Mouse (Mus musculus) forebrain, embryonic 14.5 days (tissue): ENCODE data around the gene 1110017D15Rik. TPM values are rescaled to one million over a fixed set of nuclear protein-coding genes. Genes with fewer than 3 reads are reported as not detected.
A peak's percentile ranks its signal among the peaks of the same experiment; 100 is the strongest.

ENCODE experiments used
- ATAC-seq: fragments of 200-750 bp; cut with Nextera tagmentation; 2 replicates; pipeline ENCODE4 v1.8.0; 2017; ENCODE audit warnings: mild to moderate bottlenecking, moderate library complexity
- DNase-seq: peaks from one replicate; pipeline ENCODE4 v3.0.0-alpha.2; 2015; ENCODE audit warnings: low spot score
- H3K27ac ChIP-seq: fragments of 300-500 bp; sonication (generic); 2 replicates; pipeline ENCODE4 v1.5.1; 2014; ENCODE audit warnings: low read depth, mild to moderate bottlenecking, control low read depth, low read length, moderate library complexity
- H3K27me3 ChIP-seq: fragments of 300-500 bp; sonication (generic); replicated peaks from 2 replicates; pipeline ENCODE4 v1.6.1; 2014; ENCODE audit warnings: low read length, control low read depth, mixed read lengths; ENCODE audit not compliant: control insufficient read depth, insufficient read depth
- H3K36me3 ChIP-seq: fragments of 300-500 bp; sonication (generic); 2 replicates; pipeline ENCODE4 v1.6.1; 2014; ENCODE audit warnings: low read length, control low read depth; ENCODE audit not compliant: control insufficient read depth, insufficient read depth
- H3K4me1 ChIP-seq: fragments of 300-500 bp; sonication (generic); 2 replicates; pipeline ENCODE4 v1.6.1; 2014; ENCODE audit warnings: antibody characterized with exemption, low read length, control low read depth; ENCODE audit not compliant: control insufficient read depth, insufficient read depth
- H3K4me2 ChIP-seq: fragments of 300-500 bp; sonication (generic); 2 replicates; pipeline ENCODE4 v1.6.1; 2014; ENCODE audit warnings: mild to moderate bottlenecking, control low read depth, low read length
- H3K4me3 ChIP-seq: fragments of 300-500 bp; sonication (generic); 2 replicates; pipeline ENCODE4 v1.5.1; 2014; ENCODE audit warnings: low read depth, low read length, control low read depth
- H3K9ac ChIP-seq: fragments of 300-500 bp; sonication (generic); 2 replicates; pipeline ENCODE4 v1.6.1; 2014; ENCODE audit warnings: mild to moderate bottlenecking, low read length, control low read depth, moderate library complexity
- H3K9me3 ChIP-seq: fragments of 300-500 bp; sonication (generic); replicated peaks from 2 replicates; pipeline ENCODE4 v1.6.1; 2016; ENCODE audit warnings: low read length, control low read depth, mixed read lengths; ENCODE audit not compliant: control insufficient read depth
- WGBS: fragments of 180-500 bp; shearing (Covaris S2); extraction: QIAGEN DNeasy Blood & Tissue Kit; methylation state at CpG from one replicate; pipeline ENCODE4 v1.1.7; 2014; 5-methylcytosine and 5-hydroxymethylcytosine counted together
- polyA plus RNA-seq: library from polyadenylated mRNA; unstranded; fragments of >200 nt; fragmentation: Nextera tagmentation; extraction: Ambion mirVana; gene quantifications from 2 replicates; pipeline ENCODE4 v1.2.1, GENCODE M21; 2014

The 1110017D15Rik gene
- polyA plus RNA-seq, 1 experiment from 2014 or later, result 11.1 TPM

DNA sequence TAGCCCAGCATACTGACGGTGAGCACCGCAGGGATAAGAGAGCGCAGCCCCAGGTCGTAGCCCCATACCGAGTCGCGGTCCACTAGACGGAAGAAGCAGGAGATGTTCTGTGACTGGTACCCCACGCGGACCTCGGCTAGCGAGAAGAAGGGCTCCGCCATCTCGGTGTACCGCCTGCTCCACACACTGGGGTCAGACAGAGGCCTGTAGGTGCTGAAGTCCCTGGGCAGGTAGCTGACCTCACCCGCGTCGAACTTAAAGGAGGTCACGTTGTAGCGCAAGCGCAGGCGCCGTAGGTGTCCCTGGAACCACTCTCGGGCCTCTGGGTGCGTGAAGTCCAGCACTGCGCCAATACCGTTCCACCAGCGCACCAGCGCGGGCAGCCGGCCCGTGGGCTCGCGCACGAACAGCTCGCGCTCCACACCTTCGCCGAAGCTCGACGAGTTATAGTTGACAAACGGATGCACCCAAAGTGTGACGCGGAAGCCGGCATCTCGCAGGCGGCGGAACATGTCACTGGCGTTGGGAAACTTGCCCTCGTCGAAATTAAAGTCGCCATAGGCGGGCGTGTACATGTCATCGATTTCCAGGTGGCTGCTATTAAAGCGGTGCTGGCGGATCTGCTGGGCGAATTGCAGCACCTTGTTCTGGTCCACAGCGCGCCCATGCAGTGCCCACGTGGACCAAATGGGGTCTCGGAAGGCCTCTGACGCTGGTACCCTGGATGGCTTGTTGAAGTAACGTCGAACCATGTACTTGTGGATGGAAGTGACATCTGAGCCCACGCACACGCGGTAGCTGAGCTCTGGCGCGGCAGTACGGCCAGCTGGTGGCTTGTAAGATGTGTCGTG lies 18.9 kb downstream of the 1110017D15Rik start:
- Histone ChIP-seq H3K4me1 (peaks cover 21% of the 10 kb centered on the region), H3K27me3 (peaks cover 44% of the 10 kb centered on the region), H3K9me3 (no peaks in the 10 kb centered on the region), H3K4me2 (peak overlapping the region; percentile 51), H3K4me3 (peak overlapping the region; percentile 26), H3K9ac (peak overlapping the region; percentile 35; the same call in 1 of the 2 replicates), H3K36me3 (no peaks in the 10 kb centered on the region), H3K27ac (no peak overlapping the region)
- DNase-seq (no peak), ATAC-seq (no peak)
- 11% methylated on average over 72 of the region's 72 CpGs for WGBS

DNA sequence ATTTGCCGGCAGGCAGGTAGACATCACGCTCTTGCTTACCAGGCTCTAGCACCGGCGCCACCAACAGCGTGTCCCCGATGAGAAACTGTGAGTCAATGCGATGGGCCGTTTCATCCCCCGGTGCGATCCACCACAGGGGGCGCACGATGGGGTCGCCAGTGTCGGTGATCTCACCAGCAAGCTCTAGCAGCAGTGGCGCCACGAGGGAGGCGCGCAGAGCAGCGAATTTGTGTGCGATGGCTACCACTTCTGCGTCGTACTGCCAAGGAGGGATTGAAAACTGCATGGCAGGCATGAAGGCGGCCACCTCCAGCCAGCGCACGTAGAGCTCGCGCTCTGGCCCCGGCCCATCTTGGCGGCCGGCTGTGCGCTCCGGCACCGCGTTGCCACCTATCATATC lies 19.6 kb downstream of the 1110017D15Rik start:
- peak overlapping the region; percentile 26 for H3K4me3 ChIP-seq
- no peaks in the 10 kb centered on the region for H3K36me3 ChIP-seq
- peaks cover 18% of the 10 kb centered on the region for H3K4me1 ChIP-seq
- H3K4me2 ChIP-seq, result peak overlapping the region; percentile 51
- peak overlapping the region; percentile 35; the same call in 1 of the 2 replicates for H3K9ac ChIP-seq
- peaks cover 44% of the 10 kb centered on the region for H3K27me3 ChIP-seq
- H3K9me3 ChIP-seq, result no peaks in the 10 kb centered on the region
- H3K27ac ChIP-seq, result no peak overlapping the region
- ATAC-seq, result peak; percentile 21
- 5% methylated on average over 34 of the region's 34 CpGs for WGBS
- DNase-seq, result peak; percentile 65

DNA sequence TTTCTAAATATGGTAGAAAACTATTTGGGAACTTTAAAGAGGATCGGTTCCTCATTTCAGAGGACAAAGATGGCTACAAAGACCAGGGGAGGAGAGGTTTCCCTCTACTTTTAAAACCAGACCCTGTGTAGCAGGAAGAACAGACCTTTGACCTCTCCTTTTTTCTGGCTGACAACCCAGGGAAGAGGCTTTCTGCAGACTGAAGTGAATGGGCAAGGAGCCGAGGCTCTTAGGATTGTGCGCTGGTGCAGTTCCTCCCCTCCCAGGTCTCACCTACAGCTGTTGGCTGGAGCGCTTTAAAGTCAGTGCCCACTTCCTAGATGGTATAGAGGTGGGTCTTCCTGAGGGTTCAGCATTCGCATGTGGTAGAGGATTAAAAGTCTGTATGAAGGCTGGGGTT lies 20.1 kb downstream of the 1110017D15Rik start:
- Histone ChIP-seq H3K36me3 (no peaks in the 10 kb centered on the region), H3K9me3 (no peaks in the 10 kb centered on the region), H3K9ac (no peak overlapping the region), H3K4me2 (peak overlapping the region; percentile 51; the same call in 1 of the 2 replicates), H3K27ac (no peak overlapping the region), H3K27me3 (peaks cover 44% of the 10 kb centered on the region), H3K4me3 (no peak overlapping the region), H3K4me1 (peaks cover 13% of the 10 kb centered on the region)
- DNase-seq, result no peak
- ATAC-seq, result no peak
- WGBS, result 59% methylated on average over 5 of the region's 5 CpGs

DNA sequence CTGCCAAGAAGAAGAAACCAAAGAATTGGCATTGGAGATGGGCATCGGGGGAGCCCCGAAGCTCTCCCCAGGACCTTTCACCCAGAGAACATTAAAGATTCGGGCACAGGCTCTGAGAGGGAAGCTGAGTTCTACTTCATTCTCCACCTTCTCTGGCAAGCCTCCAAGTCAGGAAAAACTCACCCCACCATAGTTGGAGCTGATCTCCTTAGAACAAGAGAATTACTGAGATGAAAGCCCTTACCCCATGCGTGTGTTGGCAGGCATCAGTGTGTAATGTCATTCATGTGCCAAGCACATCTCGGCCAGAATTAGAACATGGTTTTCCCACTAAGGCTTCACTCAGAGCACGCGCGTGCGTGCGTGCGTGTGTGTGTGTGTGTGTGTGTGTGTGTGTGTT lies 21.3 kb downstream of the 1110017D15Rik start:
- DNase-seq (peak; percentile 81), ATAC-seq (peak; percentile 75)
- Histone ChIP-seq H3K4me1 (peaks cover 13% of the 10 kb centered on the region), H3K9me3 (no peaks in the 10 kb centered on the region), H3K36me3 (no peaks in the 10 kb centered on the region), H3K4me2 (no peak overlapping the region), H3K4me3 (no peak overlapping the region), H3K9ac (no peak overlapping the region), H3K27ac (no peak overlapping the region), H3K27me3 (peaks cover 39% of the 10 kb centered on the region)
- 37% methylated on average over 11 of the region's 11 CpGs for WGBS

DNA sequence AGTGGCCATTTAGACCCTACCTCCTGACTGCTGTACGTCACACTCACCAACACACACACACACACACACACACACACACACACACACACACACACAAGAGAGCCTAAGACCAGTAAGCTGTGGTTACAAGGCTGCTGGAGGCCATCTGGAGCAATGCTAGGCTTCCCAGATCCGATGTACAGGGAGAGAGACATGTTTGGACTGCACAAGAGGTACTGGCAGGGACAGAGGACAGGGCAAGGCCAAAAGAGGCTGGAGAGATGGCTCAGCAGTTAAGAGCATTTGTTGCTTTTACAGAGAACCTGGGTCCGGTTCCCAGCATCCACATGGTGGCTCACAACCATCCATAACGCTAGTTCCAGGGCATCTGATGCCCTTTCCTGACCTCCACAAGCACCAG lies 22.1 kb downstream of the 1110017D15Rik start:
- ATAC-seq, result no peak

DNA sequence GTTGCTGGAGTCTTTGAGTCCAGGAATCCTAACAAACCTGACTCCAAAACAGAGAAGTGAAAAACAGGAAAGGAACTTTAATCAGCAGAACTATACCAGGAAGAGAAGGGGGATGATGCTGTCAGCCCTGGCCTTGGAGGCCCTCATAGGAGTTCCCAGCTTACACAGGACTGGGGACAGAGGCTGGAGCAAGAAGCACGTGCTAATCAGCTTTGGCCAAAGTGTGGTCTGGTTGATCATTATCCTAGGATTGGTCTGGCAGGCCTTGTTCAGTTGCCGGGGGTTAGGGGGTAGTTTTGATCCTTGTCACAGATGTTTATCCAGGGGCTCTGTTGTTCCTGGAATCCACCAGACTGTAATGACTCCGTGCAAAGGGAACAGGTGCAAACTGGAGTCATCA lies 22.8 kb downstream of the 1110017D15Rik start:
- no peak overlapping the region for H3K4me2 ChIP-seq
- H3K9me3 ChIP-seq, result no peaks in the 10 kb centered on the region
- H3K9ac ChIP-seq, result no peak overlapping the region
- no peak overlapping the region for H3K4me3 ChIP-seq
- H3K36me3 ChIP-seq, result no peaks in the 10 kb centered on the region
- H3K27me3 ChIP-seq, result peaks cover 24% of the 10 kb centered on the region
- peaks cover 13% of the 10 kb centered on the region for H3K4me1 ChIP-seq
- H3K27ac ChIP-seq, result no peak overlapping the region
- 54% methylated on average over 3 of the region's 3 CpGs for WGBS
- DNase-seq (no peak), ATAC-seq (no peak)

More for the DNA sequence above, 22.1 kb downstream of the 1110017D15Rik start:
- no peak overlapping the region for H3K9ac ChIP-seq
- no peaks in the 10 kb centered on the region for H3K36me3 ChIP-seq
- no peak overlapping the region for H3K4me3 ChIP-seq
- H3K4me2 ChIP-seq, result no peak overlapping the region
- peaks cover 31% of the 10 kb centered on the region for H3K27me3 ChIP-seq
- peaks cover 13% of the 10 kb centered on the region for H3K4me1 ChIP-seq
- WGBS, result 83% methylated on average over 4 of the region's 4 CpGs
- H3K9me3 ChIP-seq, result no peaks in the 10 kb centered on the region
- no peak overlapping the region for H3K27ac ChIP-seq
- DNase-seq, result no peak

DNA sequence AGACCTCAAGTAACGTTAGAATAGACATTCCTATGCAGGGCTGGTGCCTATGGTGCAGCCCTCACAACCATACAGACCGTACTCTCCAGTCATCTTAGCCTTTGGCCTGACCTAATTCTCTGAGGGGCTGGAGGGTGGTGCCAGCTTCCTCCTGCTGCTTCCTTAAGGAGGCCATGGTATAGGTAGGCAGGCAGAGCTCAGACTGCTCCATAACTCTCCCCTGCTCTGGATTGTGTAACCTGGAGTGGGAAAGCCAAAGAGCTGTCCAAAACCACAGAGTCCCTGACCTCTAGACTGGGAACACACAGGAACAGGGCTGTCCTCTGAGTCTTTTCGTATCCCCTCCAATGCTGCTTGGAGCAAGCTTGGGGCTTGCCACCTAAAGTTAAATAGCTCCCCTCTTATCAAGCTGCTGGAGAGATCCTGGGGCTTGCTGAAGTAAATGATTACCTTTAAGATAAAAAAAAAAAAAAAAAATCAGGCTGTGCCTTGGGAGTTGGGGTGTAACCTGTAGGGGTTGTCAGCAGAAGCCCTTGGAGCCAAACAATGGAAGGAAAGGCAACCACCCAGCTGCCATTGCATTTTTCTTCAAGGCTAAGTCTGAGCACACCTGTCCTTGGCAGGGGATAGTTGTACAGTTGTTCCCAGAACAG lies 23.5 kb downstream of the 1110017D15Rik start:
- Histone ChIP-seq H3K9ac (no peak overlapping the region), H3K4me1 (peaks cover 9% of the 10 kb centered on the region), H3K36me3 (no peaks in the 10 kb centered on the region), H3K4me2 (no peak overlapping the region), H3K27ac (no peak overlapping the region), H3K4me3 (no peak overlapping the region), H3K9me3 (no peaks in the 10 kb centered on the region), H3K27me3 (peaks cover 16% of the 10 kb centered on the region)
- 83% methylated on average over 3 of the region's 3 CpGs for WGBS
- ATAC-seq (no peak), DNase-seq (no peak)

DNA sequence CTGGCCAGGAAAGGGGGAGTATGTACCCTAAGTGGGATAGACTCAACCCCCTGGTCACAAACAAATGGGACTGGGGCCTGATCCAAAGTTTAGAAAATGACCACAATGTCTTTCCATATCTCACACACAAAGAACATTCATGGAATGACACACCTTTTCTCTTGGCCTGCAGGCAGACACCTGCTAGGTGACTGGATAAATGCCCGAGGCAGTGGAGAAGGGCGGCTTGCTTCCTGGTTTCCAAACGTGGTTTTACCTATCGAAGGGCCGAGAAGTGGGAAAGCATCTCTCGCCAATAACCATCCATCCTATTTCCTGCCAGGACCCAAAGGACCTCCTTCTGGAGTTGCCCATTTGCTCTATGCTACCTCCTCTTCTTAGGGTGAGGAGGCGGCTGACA lies 24.2 kb downstream of the 1110017D15Rik start:
- Histone ChIP-seq H3K9me3 (no peaks in the 10 kb centered on the region), H3K27me3 (peaks cover 10% of the 10 kb centered on the region), H3K4me3 (no peak overlapping the region), H3K27ac (no peak overlapping the region), H3K36me3 (no peaks in the 10 kb centered on the region), H3K4me1 (peaks cover 5% of the 10 kb centered on the region), H3K9ac (no peak overlapping the region), H3K4me2 (no peak overlapping the region)
- ATAC-seq, result no peak
- 84% methylated on average over 7 of the region's 7 CpGs for WGBS
- no peak for DNase-seq

DNA sequence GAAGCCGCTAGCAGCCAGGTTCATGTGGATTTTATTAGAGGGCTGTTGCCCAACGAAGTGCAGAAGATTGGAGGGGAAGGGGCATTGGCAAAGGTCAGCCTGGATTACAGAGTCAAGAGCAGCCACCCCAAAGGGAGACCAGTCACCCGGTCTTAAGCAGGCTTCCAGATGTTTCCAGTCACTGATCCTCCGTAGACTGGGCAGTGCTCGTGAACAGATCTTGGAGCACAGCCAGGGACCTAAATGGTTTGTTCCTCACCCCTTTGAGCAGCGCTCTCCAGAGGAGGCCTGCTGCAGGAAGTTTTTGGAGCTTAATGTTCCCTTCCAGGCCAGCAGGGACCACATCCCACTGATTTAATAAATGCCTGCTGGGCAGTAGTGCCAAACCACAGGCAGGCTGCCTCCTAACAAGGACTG lies 35.5 kb downstream of the 1110017D15Rik start:
- Histone ChIP-seq H3K36me3 (peaks cover 6% of the 10 kb centered on the region; the same call in 1 of the 2 replicates), H3K9ac (no peak overlapping the region), H3K4me2 (no peak overlapping the region), H3K27ac (0 out of 2 replicates have a peak overlapping the region, but pooled peaks have one; percentile 27), H3K9me3 (no peaks in the 10 kb centered on the region), H3K4me3 (no peak overlapping the region), H3K27me3 (no peaks in the 10 kb centered on the region), H3K4me1 (no peaks in the 10 kb centered on the region)
- ATAC-seq, result no peak
- DNase-seq, result no peak
- WGBS, result 43% methylated on average over 6 of the region's 6 CpGs
